Mouse (Mus musculus) lung, adult 2 months (tissue): ENCODE results near the gene Wdr81.

Experiments
- CTCF ChIP-seq: fragments of 200-500 bp; IDR thresholded peaks from 2 replicates; pipeline ENCODE4 v1.5.1; 2011; ENCODE audit warnings: mild to moderate bottlenecking, low read length, control low read depth; ENCODE audit not compliant: insufficient read depth
- POLR2A ChIP-seq: fragments of 200-500 bp; IDR thresholded peaks from 2 replicates; pipeline ENCODE4 v1.6.1; 2011; ENCODE audit warnings: low read depth, mild to moderate bottlenecking, control low read depth, low read length, borderline replicate concordance; ENCODE audit errors: extremely low read depth

DNA sequence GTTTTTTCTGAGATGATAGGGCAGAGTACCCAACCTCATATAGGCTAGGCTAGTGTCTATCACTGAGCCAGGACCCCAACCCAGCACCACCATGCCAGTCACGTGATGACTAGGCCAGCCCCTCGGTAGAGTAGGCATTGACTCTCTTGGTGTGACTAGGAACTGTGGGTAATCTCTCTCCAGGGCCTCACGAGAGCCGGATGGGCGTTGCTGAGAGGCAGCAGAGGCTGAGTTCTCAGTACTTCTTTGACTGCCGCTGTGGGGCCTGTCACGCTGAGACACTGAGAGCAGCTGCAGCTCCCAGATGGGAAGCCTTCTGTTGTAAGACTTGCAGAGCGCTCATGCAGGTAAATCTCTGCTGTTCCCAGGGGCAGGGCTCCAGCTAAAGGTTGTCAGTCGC lies 54.4 kb downstream of the Wdr81 start:
- no peak for TF ChIP-seq CTCF
- TF ChIP-seq POLR2A, result no peak
